Mouse (Mus musculus) urinary bladder, postnatal 10 days (tissue): ENCODE measurements at regions not wholly inside any gene's neighbourhood (a gene's known extent, or its start where the extent isn't known, plus 50 kb on each side); places are given as distances from the start of the nearest gene placed in this dataset.

Experiments
- DNase-seq: peaks from one replicate; pipeline ENCODE4 v3.0.0; 2022; ENCODE audit warnings: low spot score

DNA sequence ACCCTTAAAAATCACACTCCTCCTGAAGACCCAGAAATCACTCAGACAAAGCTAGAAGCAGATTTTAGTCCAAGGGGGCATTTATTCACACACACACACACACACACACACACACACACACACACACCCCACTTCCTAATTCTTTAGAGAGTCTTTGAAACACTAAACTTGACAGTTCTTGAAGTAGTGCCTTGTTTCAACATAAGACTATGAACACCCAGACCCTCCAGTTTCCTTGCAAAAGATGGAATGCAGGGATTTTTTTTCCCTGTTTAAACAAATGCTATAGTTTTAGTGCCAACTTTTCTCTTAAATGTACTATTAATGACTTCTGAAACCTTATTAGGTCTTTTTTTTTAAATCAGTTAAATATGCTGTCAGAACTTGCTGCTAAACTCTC lies 279.2 kb upstream of the Fat1 start:
- DNase-seq, result no peak

DNA sequence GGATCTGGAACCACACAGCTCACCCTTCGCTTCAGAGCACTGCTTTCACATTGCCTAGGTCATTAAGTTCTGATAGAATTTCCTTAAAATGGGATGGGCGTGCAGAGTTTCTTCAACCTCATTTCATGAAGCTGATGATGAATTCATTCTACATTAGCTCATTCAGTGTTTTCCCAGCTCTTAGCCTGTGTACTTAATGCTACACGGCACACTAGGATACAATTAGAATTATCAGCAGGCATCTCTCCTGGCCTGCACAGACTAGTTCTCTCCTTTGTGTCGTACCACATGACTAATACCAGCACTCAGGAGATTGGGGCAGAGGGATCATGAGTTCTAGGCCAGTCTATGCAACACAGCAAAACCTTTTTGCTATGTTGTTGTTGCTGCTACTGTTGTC lies 278.8 kb upstream of the Fat1 start:
- DNase-seq, result no peak

DNA sequence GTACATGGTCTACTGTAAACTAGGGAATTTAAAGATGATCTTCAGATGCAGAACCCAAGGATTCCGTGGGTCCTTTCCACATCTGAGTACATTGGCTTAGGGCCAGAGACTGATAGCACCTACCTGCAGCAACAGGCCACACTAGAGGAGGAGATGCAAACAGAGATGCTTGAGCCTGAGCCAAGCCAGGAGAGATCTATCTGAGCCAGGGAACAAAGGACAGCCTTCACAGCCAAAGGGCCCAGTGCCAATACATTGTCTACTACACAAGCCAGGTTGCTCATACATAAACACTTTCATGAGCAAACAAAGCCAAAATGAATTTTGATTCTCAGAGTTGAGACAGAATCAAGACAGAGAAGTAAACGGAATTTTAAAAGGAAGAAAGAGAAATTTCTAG lies 273.6 kb upstream of the Fat1 start:
- no peak for DNase-seq

DNA sequence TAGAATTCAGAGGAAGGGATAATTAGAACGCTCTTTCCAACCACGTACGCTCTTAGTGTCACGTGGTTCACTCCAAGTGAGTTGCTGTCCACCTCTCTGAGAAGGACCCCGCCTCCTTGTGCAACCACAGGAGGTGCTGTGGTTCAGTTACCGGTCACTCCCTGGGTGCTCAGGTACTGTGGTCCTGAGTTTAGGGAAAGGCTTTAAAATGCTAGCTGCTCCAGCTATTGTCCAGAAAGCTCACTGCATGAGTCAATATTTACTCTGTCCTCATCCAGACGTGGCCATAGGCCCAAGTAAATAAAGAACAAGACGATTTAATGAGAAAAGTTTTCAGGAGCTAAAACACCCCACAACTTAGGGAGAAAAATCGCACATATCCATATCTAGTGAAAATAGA lies 248.1 kb upstream of the Fat1 start:
- no peak for DNase-seq

DNA sequence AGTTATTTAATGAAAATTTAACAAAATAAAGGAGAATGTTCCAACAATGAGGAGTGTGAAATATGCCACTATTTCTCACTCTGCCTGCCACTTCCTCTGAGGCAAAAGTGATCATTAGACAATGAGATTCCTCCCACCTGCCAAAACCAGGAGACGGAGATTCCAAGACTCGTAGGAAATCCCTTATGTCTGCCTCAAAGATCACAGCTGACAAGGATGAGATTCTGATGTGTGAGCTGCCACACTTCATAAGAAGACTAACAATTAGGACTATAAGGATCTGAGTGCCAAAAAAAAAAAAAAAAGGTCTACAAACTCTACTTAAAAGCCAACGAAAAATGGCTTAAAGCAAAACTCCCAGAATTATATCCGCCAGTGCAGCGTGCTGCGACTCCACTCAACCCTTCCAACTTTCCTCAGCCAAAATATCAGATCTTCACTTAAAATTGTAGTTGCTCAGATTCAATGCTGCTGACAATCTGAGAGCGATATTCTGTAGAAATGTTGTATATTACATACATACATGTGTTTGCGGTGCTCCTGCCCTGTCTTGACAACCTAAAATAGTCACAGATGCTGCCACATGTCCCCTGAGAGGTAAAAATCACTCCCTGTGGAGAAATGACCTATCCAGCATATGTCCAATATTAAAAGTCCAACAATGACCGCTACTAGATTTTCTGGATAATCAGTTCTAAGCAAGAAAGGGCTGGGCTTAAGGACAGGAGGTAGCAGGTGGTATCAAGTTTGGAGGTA lies 245.2 kb upstream of the Fat1 start:
- no peak for DNase-seq

DNA sequence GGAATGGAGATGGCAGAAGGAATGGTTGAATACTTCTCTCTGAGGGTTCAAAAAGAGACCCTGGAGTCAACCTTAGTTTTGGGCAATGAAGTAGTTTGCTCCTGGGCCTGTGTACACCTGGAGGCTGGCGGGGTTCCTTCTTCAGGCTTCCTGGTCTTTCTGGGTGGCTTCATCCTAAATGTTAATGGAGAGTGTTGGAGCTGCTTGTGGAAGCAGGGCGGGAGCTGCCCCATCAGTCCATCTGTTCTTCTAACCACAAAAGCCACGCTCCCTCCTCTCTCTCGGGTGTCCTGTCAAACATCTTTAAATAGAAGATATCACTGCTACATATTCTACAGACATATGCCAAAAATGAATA lies 244.7 kb upstream of the Fat1 start:
- DNase-seq, result no peak

DNA sequence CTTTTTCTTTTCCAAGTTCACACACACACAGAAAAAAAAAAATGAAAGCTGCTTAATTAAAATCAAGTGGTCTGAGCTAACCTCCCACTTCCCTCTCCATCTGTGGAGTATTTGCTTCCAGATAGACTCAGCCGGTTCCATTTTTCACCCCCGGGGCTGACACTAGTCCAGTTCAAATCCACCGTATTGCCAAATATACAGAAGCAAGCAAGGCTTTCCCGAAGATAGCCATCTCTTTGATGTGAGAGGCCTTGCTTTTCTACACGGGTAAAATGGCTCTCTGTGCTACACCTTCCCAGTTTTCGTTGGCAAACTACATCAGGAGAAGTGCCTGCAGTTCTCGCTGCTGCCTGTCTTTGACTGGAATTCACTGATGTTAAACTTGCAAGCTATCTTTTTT lies 244.1 kb upstream of the Fat1 start:
- no peak for DNase-seq

DNA sequence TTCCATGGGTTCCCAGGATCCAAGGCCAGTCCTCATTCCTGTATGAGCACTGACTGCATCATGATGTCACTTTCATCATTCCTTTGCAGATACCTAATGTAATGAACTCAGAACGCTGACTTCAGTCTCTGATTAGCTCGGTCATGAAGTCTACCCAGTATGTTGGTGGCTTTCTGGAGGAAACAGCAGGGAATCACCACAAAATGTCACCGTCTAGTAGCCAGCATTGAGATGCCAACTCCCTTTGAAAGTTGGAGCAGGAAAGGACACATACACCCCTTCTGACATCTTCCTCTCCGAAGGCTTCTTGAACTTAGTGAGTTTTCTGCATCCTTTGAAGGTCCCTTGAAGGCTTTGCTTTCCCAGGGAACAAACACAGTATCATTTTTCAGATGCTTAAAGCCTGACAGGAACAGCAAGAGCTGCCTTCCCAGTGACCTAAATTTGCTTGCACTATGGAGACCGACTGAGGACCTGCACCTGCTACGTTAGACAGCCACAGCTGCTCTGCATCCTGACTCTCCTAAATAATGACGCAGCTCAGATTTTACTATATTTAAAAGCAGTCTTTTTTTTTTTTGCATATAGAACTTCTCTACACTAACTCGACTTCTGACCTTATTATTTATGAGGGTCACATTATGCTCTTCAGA lies 243.1 kb upstream of the Fat1 start:
- no peak for DNase-seq

DNA sequence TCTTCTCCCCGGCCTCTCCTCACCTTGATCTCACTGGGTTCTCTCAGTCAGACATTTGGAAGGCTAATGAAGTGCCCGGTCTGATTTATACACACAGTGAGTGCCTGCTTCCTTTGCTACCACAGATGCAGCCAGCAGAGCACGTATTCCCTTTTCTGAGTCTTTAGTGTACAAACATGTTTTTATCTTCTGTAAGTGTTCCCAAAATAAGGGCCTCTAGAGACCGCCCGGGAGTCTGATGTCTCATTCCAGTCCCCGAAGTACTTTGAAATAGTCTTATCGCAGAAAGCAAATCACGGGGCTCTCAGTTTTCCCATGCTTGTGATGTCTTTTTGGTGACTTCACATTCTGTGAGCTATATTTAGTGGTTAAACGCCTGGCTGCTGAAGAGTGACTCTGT lies 240.4 kb upstream of the Fat1 start:
- no peak for DNase-seq

DNA sequence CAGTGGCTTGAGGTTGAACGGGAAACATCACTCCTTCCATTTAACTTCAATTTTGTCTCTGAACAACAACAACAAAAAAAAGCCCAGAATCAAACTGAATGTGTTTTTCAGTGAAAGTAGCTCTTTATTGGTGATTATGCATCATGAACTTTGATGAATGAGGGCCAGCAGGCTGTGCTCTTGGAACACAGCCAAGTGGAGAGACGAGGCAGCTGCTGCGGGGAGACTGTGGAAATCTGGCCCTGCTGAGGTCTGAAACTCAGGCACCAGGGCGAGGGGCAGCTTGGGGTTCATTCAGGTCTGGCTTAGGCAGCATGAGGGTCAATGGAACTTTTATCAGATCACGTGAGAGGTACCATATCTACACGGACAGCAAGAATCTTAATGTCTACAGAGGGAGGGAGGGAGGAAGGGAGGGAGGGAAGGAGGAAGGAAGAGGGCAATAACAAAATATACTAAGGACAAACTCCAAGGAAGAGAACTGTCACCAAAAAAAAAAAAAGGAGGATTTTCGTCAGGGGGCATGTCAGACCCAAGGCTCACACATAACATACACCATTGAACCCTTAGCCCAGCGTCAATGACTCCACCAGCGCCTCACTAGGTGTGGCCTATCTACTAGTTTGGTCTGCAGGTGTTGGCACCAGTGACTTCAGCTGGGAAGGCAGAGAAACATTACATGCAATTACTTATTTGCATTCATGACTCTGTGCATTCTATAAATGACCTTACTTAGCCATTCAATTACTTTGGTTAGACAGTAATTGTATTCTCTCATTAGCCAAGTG lies 239.0 kb upstream of the Fat1 start:
- DNase-seq, result no peak

DNA sequence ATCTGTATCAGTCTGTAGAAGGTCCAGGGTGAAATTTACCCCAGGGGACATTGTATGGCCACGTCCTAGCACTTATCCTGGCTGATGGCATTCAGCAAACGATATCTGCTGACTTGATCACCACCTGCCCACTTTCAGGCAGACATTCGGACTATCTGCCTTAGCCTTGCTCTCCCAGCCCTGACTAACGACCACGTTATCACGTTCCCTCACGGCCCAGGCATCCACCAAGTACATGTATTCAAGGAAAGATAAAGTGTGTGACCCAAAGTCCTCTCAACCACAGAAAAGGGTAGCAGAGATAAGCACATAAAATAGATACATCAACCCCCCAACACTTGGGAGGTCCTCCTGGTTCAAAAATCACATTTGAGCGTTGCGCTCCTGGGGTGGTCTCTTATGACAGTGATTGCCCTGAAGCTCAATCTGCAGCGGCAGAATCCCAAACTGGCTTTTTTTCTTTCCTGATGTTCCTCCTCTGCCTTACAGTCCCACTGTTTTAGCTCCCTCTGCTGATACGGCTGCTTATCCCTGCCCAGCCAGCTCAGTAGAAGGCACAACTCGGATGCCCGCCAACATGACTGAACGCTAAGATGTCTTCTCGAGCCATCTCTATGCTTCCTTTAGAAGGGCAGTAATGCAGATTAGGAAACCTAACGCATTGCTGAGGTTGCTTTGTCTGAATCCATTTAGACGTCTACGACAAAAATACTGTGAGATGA lies 235.7 kb upstream of the Fat1 start:
- DNase-seq, result no peak

DNA sequence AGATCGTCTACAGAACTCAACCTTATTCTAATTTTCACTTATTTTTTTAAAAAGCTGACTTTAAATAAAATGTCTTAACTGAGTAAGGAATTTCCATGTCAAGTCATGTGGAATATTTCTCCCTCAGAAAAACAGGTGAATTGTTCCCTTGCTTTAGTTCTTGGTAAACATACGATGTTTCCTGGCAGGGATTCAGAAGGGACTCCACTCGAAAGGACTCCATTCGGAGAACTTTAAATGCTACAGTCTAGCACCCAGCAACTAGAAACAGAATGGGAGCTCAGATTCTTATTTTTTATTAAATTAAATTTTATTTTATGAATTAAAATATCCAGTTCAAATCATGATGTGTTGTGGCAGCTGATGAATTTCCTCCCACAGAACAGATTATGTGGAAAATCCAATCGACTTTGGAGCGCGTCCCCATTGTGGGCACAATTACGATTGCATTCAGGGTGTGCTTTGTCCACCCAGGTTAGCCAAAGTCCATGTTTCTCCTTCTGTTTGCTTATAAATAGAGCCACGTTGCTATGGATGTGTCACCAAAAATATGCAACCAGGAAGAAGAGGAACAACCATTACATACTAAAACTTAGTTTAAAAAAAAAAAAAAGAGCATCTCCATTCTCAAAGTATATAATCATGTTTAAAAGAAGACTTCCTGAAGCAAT lies 230.5 kb upstream of the Fat1 start:
- no peak for DNase-seq

DNA sequence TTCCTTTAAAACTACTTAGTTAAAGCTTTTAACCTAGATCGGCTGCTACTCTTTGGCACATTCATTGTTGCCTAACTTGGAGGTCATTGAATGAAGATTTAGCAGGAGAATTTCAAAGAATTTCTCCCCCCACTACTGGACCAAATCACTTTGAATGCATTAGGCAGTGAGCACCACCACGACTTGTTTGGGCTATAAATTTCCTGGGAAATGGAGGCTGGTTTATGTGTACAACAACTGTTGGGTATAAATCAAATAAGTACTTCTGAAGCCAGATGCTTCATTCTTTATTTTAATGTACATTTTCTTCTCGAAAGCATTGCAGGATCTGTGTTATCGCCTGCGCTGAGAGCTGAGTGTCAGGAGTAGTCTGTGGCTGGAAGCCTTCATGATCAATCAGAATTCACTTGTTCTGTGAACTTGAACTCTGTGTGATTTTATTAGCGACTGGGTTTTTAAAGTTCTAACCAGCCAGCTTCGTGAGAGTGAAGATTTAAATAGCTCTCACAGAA lies 226.5 kb upstream of the Fat1 start:
- DNase-seq, result no peak

DNA sequence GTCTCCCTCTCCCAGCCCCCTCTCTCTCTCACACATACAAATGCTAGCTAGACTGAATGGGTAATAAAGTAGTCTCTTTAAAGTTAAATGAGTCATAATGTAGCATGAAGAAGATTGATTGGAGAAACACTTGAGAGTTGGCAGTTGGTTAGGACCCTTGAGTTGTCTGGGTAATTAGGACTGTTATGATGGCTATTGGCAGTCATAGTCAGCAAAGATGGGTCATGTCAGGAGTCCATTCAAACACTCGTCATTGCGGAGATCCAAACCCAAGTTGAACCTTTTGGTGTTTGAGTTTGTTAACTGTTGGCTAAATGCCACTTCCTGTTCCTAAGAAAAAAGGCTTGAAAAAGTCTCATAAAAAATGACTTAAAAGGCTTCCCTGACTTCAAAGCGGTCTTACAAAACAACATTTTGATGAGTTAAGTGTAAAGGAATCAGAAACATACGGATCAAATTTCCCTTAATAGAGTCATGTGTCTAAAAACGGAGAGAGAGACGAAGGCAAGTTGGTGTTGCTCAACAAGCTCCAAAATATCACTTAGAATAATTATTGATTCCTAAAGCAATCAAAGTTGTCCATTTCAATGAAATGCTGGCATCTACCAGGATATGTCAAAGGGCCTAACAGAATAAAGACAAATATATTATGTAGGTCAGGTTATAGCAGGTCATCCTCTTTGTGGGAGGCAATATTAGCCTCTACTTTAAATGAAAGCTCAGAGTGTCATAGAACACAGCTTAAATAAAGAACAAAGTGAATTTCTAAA lies 225.9 kb upstream of the Fat1 start:
- DNase-seq, result no peak

DNA sequence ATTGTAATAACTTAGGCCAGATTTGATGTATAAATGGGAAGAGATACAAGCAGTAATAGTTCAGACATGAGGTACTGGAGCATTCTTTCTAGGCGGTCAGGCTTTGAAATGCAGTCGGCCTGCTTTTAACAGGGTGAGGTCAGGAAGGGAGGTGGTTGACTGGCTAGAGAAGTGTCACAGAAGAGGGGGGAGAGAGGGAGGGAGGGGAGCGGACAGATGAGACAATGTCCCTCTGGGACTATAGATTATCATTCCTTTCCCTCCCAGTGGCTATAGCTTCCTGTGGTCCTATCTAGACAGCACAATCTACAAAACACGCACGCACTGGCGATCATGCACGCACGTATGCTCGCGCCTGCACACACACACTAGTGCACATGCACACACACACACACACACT lies 200.7 kb upstream of the Fat1 start:
- no peak for DNase-seq

DNA sequence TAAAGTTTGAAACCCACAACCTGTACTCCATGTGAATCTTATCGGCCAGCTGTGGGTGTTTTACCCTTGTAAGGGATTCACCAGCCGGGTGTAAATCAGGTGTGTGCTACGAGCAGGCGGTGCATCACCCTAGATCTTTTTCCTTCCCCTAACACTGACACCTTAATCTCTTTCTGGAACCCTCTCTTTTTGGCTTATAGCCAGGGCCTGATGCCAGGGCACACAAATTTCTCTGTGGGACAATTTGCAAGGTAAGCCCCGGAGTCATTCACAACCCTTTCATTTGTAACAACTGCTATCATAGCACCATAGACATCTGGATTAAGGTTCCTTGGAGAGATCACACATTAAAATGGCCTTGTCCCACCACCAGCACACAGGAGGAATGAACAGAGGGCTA lies 199.4 kb upstream of the Fat1 start:
- DNase-seq, result no peak

DNA sequence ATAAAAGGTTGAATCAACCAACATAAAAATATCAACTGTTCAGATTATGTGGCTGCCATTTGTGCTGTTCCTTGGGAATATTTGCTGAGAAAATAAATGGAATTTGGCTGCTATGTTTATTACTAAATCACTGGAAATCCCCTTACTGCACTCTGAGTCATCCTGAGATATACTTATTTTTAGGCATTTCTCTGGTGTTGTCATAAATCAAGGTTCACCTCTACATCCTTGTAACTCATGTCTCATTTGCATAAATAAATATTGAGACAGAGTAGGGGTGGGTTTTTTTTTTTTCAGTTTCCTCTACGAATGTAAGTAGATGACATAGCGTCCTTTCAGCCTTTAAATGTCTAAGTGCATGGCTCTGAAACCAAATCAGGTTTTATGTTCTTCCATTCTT lies 191.9 kb upstream of the Fat1 start:
- DNase-seq, result no peak

DNA sequence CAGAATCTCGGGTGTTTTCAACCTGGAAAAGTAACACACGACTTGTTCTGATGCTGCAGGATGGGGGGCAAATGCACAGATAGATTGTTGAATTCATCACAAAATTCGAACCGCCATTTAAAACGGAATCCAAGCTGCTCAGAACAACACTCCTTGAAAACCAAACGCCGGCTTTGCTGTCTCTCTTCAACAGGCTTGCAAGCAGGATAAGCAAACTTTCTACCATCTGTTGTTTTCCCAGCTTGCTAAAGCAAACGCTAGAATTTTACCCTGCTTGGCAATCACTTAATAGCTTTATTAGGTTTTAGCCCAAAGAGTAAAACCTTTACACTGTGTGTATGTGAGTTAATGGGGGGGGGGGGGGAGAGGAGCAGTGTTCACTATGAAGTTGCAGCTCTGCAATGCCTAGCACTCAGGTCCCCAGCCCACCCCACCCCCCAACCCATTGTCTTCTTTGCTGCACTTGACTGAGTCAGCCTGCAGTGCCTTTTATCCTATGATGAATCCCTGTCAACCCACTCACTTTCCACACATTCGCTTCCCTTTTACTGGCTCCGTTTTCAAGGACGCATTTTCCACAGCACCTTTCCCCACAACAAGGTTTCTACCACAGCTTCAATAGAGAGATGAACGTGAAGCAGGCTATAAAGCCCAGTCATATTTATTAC lies 190.1 kb upstream of the Fat1 start:
- no peak for DNase-seq

DNA sequence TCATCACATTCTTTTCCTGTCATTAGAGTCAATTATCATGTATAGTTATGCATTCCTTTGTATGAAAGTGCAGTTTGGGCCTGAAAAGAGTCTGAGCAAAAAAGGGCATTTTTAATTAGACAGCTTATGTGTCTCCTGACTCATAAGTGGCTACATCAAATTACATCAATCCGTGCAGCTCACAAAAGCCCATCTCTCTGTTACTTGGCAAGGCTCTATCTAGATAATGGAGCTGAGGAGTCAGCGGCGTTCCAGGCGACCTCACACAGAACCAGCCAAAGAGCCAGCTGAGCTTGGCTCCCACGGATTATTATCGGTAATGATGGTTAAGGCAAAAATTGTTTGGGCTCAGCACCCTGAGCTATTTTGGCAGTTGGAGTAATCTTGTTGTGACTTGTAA lies 176.5 kb upstream of the Fat1 start:
- no peak for DNase-seq

DNA sequence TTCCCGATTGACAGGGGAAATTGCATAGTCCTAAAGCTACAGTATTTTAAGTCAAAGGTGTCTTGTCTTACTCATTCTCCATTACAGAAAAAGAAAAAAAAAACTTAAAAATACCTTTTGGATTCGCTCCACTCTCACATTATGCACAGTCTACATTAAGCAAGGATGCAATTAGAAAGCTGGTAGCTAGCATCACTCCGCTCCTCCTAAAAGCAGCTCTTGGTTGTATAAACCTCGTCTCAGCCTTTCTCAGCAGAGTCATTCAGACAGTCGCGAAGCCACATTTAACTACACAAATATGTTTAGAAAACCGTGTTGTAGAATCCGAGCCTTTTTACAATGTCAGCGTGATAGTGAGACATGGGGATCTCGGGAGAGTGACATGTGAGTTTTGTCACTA lies 172.5 kb upstream of the Fat1 start:
- no peak for DNase-seq

DNA sequence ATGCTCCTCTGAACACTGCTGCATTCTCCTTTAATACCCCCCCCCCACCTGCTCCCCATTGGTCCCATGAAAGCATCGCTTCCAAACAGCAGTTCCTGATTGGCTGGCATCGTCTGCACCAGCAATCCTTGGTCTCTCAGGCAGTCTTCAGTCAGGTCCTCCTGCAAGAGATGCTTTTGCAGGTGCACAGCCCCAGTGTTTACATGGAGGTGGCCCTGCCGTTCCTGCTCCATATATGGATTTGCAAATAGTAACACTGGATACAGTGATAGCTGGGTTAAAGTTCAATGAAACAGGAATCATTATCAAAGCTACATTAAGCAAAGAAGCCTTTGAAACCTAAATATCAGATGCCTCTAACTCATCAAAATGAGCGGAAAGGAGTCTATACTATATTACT lies 170.1 kb upstream of the Fat1 start:
- DNase-seq, result no peak
